Mouse (Mus musculus) hindbrain, embryonic 11.5 days (tissue): ENCODE measurements around the gene Rrm1. TPM values are rescaled to one million over a fixed set of nuclear protein-coding genes. Genes with fewer than 3 reads are reported as not detected.

Experiments
- ATAC-seq: fragments of 200-750 bp; cut with Nextera tagmentation; 2 replicates; pipeline ENCODE4 v1.8.0; 2017; ENCODE audit warnings: mild to moderate bottlenecking, moderate TSS enrichment, moderate library complexity; ENCODE audit not compliant: low FRiP score
- DNase-seq: peaks from one replicate; pipeline ENCODE4 v3.0.0-alpha.2; 2015; ENCODE audit warnings: low spot score
- H3K27ac ChIP-seq: fragments of 300-500 bp; sonication (generic); 2 replicates; pipeline ENCODE4 v1.5.1; 2014; ENCODE audit warnings: mild to moderate bottlenecking, low read depth, low read length
- H3K27me3 ChIP-seq: fragments of 300-500 bp; sonication (generic); 2 replicates; pipeline ENCODE4 v1.6.1; 2014; ENCODE audit warnings: mild to moderate bottlenecking, low read length, moderate library complexity, mixed read lengths; ENCODE audit not compliant: control insufficient read depth, insufficient read depth
- H3K36me3 ChIP-seq: fragments of 300-500 bp; sonication (generic); 2 replicates; pipeline ENCODE4 v1.6.1; 2014; ENCODE audit warnings: mild to moderate bottlenecking, low read length, moderate library complexity, mixed read lengths; ENCODE audit not compliant: control insufficient read depth, insufficient read depth
- H3K4me1 ChIP-seq: fragments of 300-500 bp; sonication (generic); replicated peaks from 2 replicates; pipeline ENCODE4 v1.6.1; 2014; ENCODE audit warnings: low read length, mixed read lengths; ENCODE audit not compliant: control insufficient read depth, insufficient read depth
- H3K4me2 ChIP-seq: fragments of 300-500 bp; sonication (generic); replicated peaks from 2 replicates; pipeline ENCODE4 v1.6.1; 2014; ENCODE audit warnings: mild to moderate bottlenecking, low read depth, low read length
- H3K4me3 ChIP-seq: fragments of 300-500 bp; sonication (generic); 2 replicates; pipeline ENCODE4 v1.5.1; 2014; ENCODE audit warnings: low read depth, low read length
- H3K9ac ChIP-seq: fragments of 300-500 bp; sonication (generic); 2 replicates; pipeline ENCODE4 v1.6.1; 2014; ENCODE audit warnings: low read depth, low read length
- H3K9me3 ChIP-seq: fragments of 300-500 bp; sonication (generic); 2 replicates; pipeline ENCODE4 v1.6.1; 2016; ENCODE audit warnings: low read length; ENCODE audit not compliant: control insufficient read depth
- WGBS: fragments of 180-500 bp; shearing (Covaris S2); extraction: QIAGEN DNeasy Blood & Tissue Kit; methylation state at CpG from one replicate; pipeline ENCODE4 v1.1.7; 2014; 5-methylcytosine and 5-hydroxymethylcytosine counted together
- polyA plus RNA-seq: library from polyadenylated mRNA; unstranded; fragments of >200 nt; fragmentation: Nextera tagmentation; extraction: Ambion mirVana; gene quantifications from 2 replicates; pipeline ENCODE4 v1.2.1, GENCODE M21; 2014

The Rrm1 gene
- polyA plus RNA-seq, 1 experiment from 2014 or later, result 189 TPM

DNA sequence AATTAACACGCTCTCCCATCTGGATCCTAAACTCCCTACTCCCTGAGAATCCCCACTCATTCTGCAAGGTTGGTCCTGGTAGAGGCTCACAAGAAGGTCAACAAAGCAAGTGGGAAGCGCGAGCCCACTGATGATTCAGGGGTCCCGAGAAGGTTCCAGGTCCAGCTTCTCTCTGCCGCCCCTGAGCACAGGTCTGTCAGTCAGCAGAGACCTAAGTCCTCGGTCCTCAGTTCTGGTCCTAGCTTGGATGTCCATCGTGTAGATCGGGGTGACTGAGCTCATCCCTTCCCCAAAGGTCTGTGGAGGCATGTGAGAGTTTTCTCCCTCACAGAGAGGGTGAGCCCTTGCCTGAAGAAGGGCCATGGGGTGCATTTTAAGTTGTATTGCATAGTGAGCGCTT lies 66.6 kb downstream of the Rrm1 start:
- 88% methylated on average over 9 of the region's 9 CpGs for WGBS
- no peaks in the 10 kb centered on the region for H3K36me3 ChIP-seq
- no peak overlapping the region for H3K9ac ChIP-seq
- H3K4me3 ChIP-seq, result no peak overlapping the region
- DNase-seq (no peak), ATAC-seq (no peak)
- H3K4me1 ChIP-seq, result no peaks in the 10 kb centered on the region
- H3K9me3 ChIP-seq, result no peaks in the 10 kb centered on the region
- no peaks in the 10 kb centered on the region for H3K27me3 ChIP-seq
- H3K4me2 ChIP-seq, result no peak overlapping the region
- no peak overlapping the region for H3K27ac ChIP-seq

- H3K36me3 ChIP-seq, result no peaks in the 10 kb centered on the region
- no peak overlapping the region for H3K27ac ChIP-seq
- no peaks in the 10 kb centered on the region for H3K9me3 ChIP-seq
- no peak overlapping the region for H3K4me3 ChIP-seq
- WGBS, result 97% methylated on average over 6 of the region's 6 CpGs
- no peak overlapping the region for H3K4me2 ChIP-seq
- H3K4me1 ChIP-seq, result no peaks in the 10 kb centered on the region
- H3K9ac ChIP-seq, result no peak overlapping the region
- no peak for ATAC-seq
- no peak for DNase-seq
- no peaks in the 10 kb centered on the region for H3K27me3 ChIP-seq
Observed at GRCm38 (mm10) chr7:102508666-102509065, 67.2 kb downstream of the Rrm1 start.

DNA sequence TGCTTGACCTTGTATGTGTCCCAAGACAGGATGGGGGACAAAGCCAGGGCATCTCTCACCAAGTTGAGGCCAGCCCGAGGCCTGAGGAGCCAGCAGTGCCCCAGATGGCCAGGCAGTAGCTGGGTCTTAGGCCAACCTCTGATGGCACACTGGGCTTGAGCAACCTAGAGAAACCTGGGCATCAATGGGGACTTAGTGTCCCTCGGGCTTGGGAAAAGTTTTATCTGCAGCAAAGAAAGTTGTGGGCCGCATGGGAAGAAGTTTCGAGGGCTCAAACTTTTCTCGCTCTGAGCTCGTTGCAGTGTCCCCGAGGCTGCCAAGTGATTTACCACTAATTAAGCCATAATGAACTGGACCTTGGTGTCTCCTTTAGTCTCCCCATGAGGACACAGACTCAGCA lies 68.2 kb downstream of the Rrm1 start:
- H3K27ac ChIP-seq, result no peak overlapping the region
- H3K36me3 ChIP-seq, result no peaks in the 10 kb centered on the region
- WGBS, result 80% methylated on average over 7 of the region's 7 CpGs
- DNase-seq (no peak), ATAC-seq (no peak)
- H3K9ac ChIP-seq, result no peak overlapping the region
- H3K27me3 ChIP-seq, result 0 out of 2 replicates have a peak, but pooled peaks cover 4% of the 10 kb centered on the region
- H3K4me1 ChIP-seq, result no peaks in the 10 kb centered on the region
- no peaks in the 10 kb centered on the region for H3K9me3 ChIP-seq
- H3K4me2 ChIP-seq, result no peak overlapping the region
- no peak overlapping the region for H3K4me3 ChIP-seq

- Histone ChIP-seq H3K4me2 (no peak overlapping the region), H3K4me3 (no peak overlapping the region), H3K9me3 (no peaks in the 10 kb centered on the region), H3K27ac (no peak overlapping the region), H3K9ac (no peak overlapping the region), H3K36me3 (no peaks in the 10 kb centered on the region), H3K27me3 (0 out of 2 replicates have a peak, but pooled peaks cover 4% of the 10 kb centered on the region), H3K4me1 (no peaks in the 10 kb centered on the region)
- DNase-seq, result no peak
- whole genome bisulfite sequencing, result 92% methylated on average over 10 of the region's 10 CpGs
- no peak for ATAC-seq
Observed at GRCm38 (mm10) chr7:102511927-102512326, 70.4 kb downstream of the Rrm1 start.

DNA sequence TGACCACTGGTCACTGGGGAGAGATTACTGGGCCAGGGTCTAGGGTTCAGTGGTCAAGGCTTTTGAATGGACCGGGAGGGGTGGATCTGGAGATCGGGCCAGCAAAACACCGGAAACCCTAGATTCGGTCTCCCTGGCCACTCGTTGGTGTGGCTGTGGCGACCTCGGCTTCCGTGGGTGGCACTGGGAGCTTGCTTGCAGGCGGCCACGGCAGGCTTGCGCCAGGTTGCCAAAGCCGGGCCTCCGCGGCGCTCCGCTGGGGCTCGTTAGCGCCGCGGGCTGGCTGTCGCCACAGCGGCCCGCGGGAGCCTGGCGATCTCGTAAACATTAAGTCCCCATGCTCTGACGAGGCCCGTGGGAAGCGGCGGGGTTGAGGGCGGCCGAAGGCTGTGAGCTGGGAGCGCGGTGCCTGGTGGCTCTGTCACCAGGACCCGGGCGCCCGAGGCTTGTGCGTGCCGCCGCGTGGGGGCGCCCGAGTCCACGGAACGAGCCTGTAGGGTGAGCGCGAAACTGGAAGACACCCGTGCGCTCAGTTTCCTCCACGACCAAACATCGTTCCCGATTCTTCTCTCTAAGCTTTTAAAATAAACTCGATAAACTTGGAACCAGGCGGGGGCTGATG lies 71.4 kb downstream of the Rrm1 start:
- 0 out of 2 replicates have a peak, but pooled peaks cover 4% of the 10 kb centered on the region for H3K27me3 ChIP-seq
- no peaks in the 10 kb centered on the region for H3K9me3 ChIP-seq
- WGBS, result 3% methylated on average over 54 of the region's 54 CpGs
- no peaks in the 10 kb centered on the region for H3K4me1 ChIP-seq
- ATAC-seq (peak; percentile 95), DNase-seq (peak; percentile 95)
- H3K27ac ChIP-seq, result no peak overlapping the region
- H3K4me2 ChIP-seq, result peak overlapping the region; percentile 95
- no peaks in the 10 kb centered on the region for H3K36me3 ChIP-seq
- peak overlapping the region; percentile 72 for H3K9ac ChIP-seq
- H3K4me3 ChIP-seq, result peak overlapping the region; percentile 48

GRCm38 (mm10) chr7:102514144-102514543 lies 72.6 kb downstream of the Rrm1 start:
- Histone ChIP-seq H3K4me1 (no peaks in the 10 kb centered on the region), H3K27ac (no peak overlapping the region), H3K9me3 (no peaks in the 10 kb centered on the region), H3K36me3 (no peaks in the 10 kb centered on the region), H3K4me3 (no peak overlapping the region), H3K27me3 (0 out of 2 replicates have a peak, but pooled peaks cover 4% of the 10 kb centered on the region), H3K4me2 (no peak overlapping the region), H3K9ac (no peak overlapping the region)
- ATAC-seq (no peak), DNase-seq (no peak)
- 76% methylated on average over 4 of the region's 4 CpGs for WGBS

DNA sequence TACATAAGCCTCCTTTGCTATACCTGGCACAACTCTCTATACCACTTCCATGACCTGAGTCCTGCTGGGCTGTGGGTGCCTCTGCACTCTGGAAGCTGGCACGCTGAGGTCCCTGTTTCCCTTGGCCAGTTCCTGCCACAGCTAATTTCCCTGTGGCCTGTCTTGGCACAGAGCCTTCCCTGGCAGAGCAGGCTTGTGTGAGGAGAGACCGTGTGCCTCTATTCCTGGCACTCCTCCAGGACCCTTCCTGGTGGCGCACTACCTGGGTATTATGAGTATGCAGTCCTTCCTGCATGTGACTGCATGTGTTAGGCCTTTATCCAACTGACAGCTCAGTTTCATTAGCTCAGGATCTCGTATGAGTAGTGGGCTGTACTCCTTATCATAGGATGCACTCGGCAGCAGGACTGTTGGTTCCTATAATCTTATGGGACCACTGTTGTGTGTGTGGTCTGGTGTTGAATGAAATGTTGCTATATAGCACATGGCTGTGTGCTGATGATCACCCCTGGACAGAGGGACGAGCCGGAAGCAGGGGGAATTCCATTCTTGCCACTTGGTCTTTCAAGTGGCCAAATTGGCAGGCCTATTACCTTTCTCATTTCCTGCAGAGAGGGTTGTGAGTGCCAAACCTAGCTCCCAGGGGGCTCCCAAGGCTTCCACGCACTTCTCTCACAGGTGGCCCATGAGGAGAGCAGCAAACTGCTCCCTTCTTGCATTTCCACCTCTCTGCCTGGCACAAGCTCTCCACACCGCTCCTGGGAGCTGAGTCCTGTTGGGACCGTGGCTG lies 75.0 kb downstream of the Rrm1 start:
- no peaks in the 10 kb centered on the region for H3K36me3 ChIP-seq
- ATAC-seq, result no peak
- H3K4me2 ChIP-seq, result no peak overlapping the region
- no peak overlapping the region for H3K27ac ChIP-seq
- H3K4me3 ChIP-seq, result no peak overlapping the region
- no peaks in the 10 kb centered on the region for H3K9me3 ChIP-seq
- H3K9ac ChIP-seq, result no peak overlapping the region
- DNase-seq, result no peak
- 0 out of 2 replicates have a peak, but pooled peaks cover 4% of the 10 kb centered on the region for H3K27me3 ChIP-seq
- no peaks in the 10 kb centered on the region for H3K4me1 ChIP-seq
- 83% methylated on average over 10 of the region's 10 CpGs for WGBS

DNA sequence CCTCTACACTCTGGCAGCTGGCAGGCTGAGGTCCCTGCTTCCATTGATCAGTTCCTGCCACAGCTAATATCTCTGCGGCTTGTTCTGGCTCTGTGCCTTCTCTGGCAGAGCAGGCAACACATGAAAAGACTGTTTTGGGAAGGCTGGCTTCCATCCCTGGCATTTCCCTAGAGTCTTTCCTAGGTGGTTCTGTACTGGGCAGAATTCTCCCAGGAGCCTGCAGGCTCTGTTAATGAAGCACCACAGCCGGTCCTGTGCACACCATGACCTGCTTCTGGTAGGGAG lies 75.5 kb downstream of the Rrm1 start:
- DNase-seq, result no peak
- Histone ChIP-seq H3K27me3 (0 out of 2 replicates have a peak, but pooled peaks cover 4% of the 10 kb centered on the region), H3K36me3 (no peaks in the 10 kb centered on the region), H3K4me2 (no peak overlapping the region), H3K4me3 (no peak overlapping the region), H3K9me3 (no peaks in the 10 kb centered on the region), H3K27ac (no peak overlapping the region), H3K9ac (no peak overlapping the region), H3K4me1 (no peaks in the 10 kb centered on the region)
- 86% methylated on average over 2 of the region's 2 CpGs for WGBS
- no peak for ATAC-seq
